Mouse (Mus musculus) CH12.LX (cell line): ENCODE measurements at regions not wholly inside any gene's neighbourhood (a gene's known extent, or its start where the extent isn't known, plus 50 kb on each side); places are given as distances from the start of the nearest gene placed in this dataset.

Experiments used
- DNase-seq: peaks from one replicate; pipeline ENCODE4 v3.0.0-alpha.2; 2013; ENCODE audit errors: extremely low read depth
- H3K27ac ChIP-seq: 2 replicates; pipeline ENCODE4 v1.5.1; 2012; ENCODE audit warnings: low read depth, mild to moderate bottlenecking, control low read depth, moderate library complexity; ENCODE audit not compliant: insufficient read depth
- H3K27me3 ChIP-seq: replicated peaks from 2 replicates; pipeline ENCODE3; 2012; ENCODE audit warnings: inconsistent platforms
- H3K36me3 ChIP-seq, 2 experiments: replicated peaks in 1 of 2; 2 replicates each; pipeline versions ENCODE3 to v1.6.1; 2012; ENCODE audit warnings: inconsistent platforms in 1 of 2, low read length in 1 of 2, mild to moderate bottlenecking in 1 of 2, mixed read lengths in 1 of 2, moderate library complexity in 1 of 2; ENCODE audit not compliant: control insufficient read depth in 1 of 2, insufficient read depth in 1 of 2
- H3K4me1 ChIP-seq, 2 experiments: 2 replicates each; pipeline ENCODE4 v1.6.1; 2012; ENCODE audit warnings: inconsistent platforms in 1 of 2, moderate library complexity in 1 of 2; ENCODE audit not compliant: insufficient read depth in 2 of 2, control insufficient read depth in 1 of 2
- H3K4me2 ChIP-seq: 2 replicates; pipeline ENCODE4 v1.6.1; 2012; ENCODE audit warnings: low read depth, mild to moderate bottlenecking, control low read depth; ENCODE audit not compliant: poor library complexity, insufficient read depth, severe bottlenecking
- H3K4me3 ChIP-seq, 3 experiments: fragments of 150-350 bp in 1 of 3; sonication (generic) in 1 of 3; replicated peaks in 1 of 3; 2 replicates each; pipeline versions ENCODE3 to v1.5.1; 2011 to 2012; ENCODE audit warnings: low read depth in 2 of 3, low read length in 2 of 3, mild to moderate bottlenecking in 2 of 3, moderate library complexity in 2 of 3, control low read depth in 1 of 3, improper control_type of control experiment in 1 of 3, inconsistent platforms in 1 of 3, mixed read lengths in 1 of 3; ENCODE audit not compliant: poor library complexity in 1 of 3
- H3K79me2 ChIP-seq: replicated peaks from 2 replicates; pipeline ENCODE4 v1.6.1; 2012; ENCODE audit warnings: mild to moderate bottlenecking, moderate library complexity; ENCODE audit not compliant: control insufficient read depth, poor library complexity, insufficient read depth, severe bottlenecking; ENCODE audit errors: extremely low read depth
- H3K9ac ChIP-seq: 2 replicates; pipeline ENCODE4 v1.6.1; 2012; ENCODE audit warnings: low read depth, mild to moderate bottlenecking, control low read depth, moderate library complexity; ENCODE audit not compliant: insufficient read depth
- H3K9me3 ChIP-seq: replicated peaks from 2 replicates; pipeline ENCODE3; 2012; ENCODE audit warnings: low read length, inconsistent platforms, mixed read lengths
- BHLHE40 ChIP-seq: IDR thresholded peaks from 2 replicates; pipeline ENCODE4 v1.6.1; 2011; ENCODE audit warnings: mild to moderate bottlenecking, low read depth, low read length, improper control_type of control experiment
- CHD1 ChIP-seq: IDR thresholded peaks from 2 replicates; pipeline ENCODE4 v1.6.1; 2012; ENCODE audit warnings: low read depth, low read length, improper control_type of control experiment, inconsistent platforms
- CHD2 ChIP-seq: IDR thresholded peaks from 2 replicates; pipeline ENCODE4 v1.6.1; 2011; ENCODE audit warnings: low read length, improper control_type of control experiment
- CTCF ChIP-seq, 2 experiments: IDR thresholded peaks in 1 of 2; conservative IDR thresholded peaks in 1 of 2; 2 replicates each; pipeline ENCODE4 v1.5.1; 2011 to 2012; ENCODE audit warnings: low read depth in 2 of 2, low read length in 2 of 2, improper control_type of control experiment in 1 of 2, inconsistent platforms in 1 of 2, mild to moderate bottlenecking in 1 of 2, moderate library complexity in 1 of 2
- E2F4 ChIP-seq: IDR thresholded peaks from 2 replicates; pipeline ENCODE4 v1.6.1; 2011; ENCODE audit warnings: low read depth, low read length, improper control_type of control experiment; ENCODE audit not compliant: insufficient replicate concordance
- ELF1 ChIP-seq: IDR thresholded peaks from 2 replicates; pipeline ENCODE4 v1.6.1; 2014; ENCODE audit warnings: low read depth, mild to moderate bottlenecking, inconsistent platforms, low read length, improper control_type of control experiment
- EP300 ChIP-seq: IDR thresholded peaks from 2 replicates; pipeline ENCODE4 v1.6.1; 2011; ENCODE audit warnings: low read length, improper control_type of control experiment
- HCFC1 ChIP-seq: IDR thresholded peaks from 2 replicates; pipeline ENCODE4 v1.6.1; 2012; ENCODE audit warnings: low read depth, mild to moderate bottlenecking, inconsistent platforms, low read length, improper control_type of control experiment
- IRF4 ChIP-seq: IDR thresholded peaks from 2 replicates; pipeline ENCODE4 v1.6.1; 2014; ENCODE audit warnings: low read depth, mild to moderate bottlenecking, inconsistent platforms, low read length, improper control_type of control experiment
- JUN ChIP-seq: IDR thresholded peaks from 2 replicates; pipeline ENCODE4 v1.6.1; 2011; ENCODE audit warnings: low read depth, mild to moderate bottlenecking, low read length, improper control_type of control experiment, moderate library complexity; ENCODE audit not compliant: insufficient read depth
- MAX ChIP-seq: IDR thresholded peaks from 2 replicates; pipeline ENCODE4 v1.6.1; 2011; ENCODE audit warnings: low read length, improper control_type of control experiment
- MEF2A ChIP-seq: IDR thresholded peaks from 2 replicates; pipeline ENCODE4 v1.6.1; 2014; ENCODE audit warnings: low read depth, mild to moderate bottlenecking, inconsistent platforms, low read length, improper control_type of control experiment, borderline replicate concordance
- MXI1 ChIP-seq: IDR thresholded peaks from 2 replicates; pipeline ENCODE4 v1.6.1; 2011; ENCODE audit warnings: mild to moderate bottlenecking, low read depth, low read length, improper control_type of control experiment
- MYC ChIP-seq: IDR thresholded peaks from 2 replicates; pipeline ENCODE4 v1.6.1; 2011; ENCODE audit warnings: low read depth, mild to moderate bottlenecking, improper control_type of control experiment, low read length
- POLR2AphosphoS2 ChIP-seq: IDR thresholded peaks from 2 replicates; pipeline ENCODE4 v1.6.1; 2011; ENCODE audit warnings: low read depth, low read length, improper control_type of control experiment
- SMC3 ChIP-seq: IDR thresholded peaks from 2 replicates; pipeline ENCODE4 v1.6.1; 2011; ENCODE audit warnings: low read depth, low read length, improper control_type of control experiment
- TBP ChIP-seq: conservative IDR thresholded peaks from 2 replicates; pipeline ENCODE4 v1.6.1; 2011; ENCODE audit warnings: low read depth, low read length, improper control_type of control experiment
- TCF12 ChIP-seq: IDR thresholded peaks from 2 replicates; pipeline ENCODE4 v1.6.1; 2014; ENCODE audit warnings: low read depth, mild to moderate bottlenecking, inconsistent platforms, low read length, improper control_type of control experiment
- UBTF ChIP-seq: IDR thresholded peaks from 2 replicates; pipeline ENCODE4 v1.6.1; 2012; ENCODE audit warnings: low read depth, mild to moderate bottlenecking, inconsistent platforms, low read length, improper control_type of control experiment, moderate library complexity
- ZC3H11A ChIP-seq: IDR thresholded peaks from 2 replicates; pipeline ENCODE4 v1.6.1; 2012; ENCODE audit warnings: low read depth, mild to moderate bottlenecking, inconsistent platforms, low read length, improper control_type of control experiment
- ZKSCAN1 ChIP-seq: IDR thresholded peaks from 2 replicates; pipeline ENCODE4 v1.6.1; 2012; ENCODE audit warnings: low read depth, inconsistent platforms, low read length, improper control_type of control experiment, borderline replicate concordance
- ZMIZ1 ChIP-seq: IDR thresholded peaks from 2 replicates; pipeline ENCODE4 v1.6.1; 2012; ENCODE audit warnings: low read depth, mild to moderate bottlenecking, inconsistent platforms, low read length, improper control_type of control experiment
- ZNF384 ChIP-seq: IDR thresholded peaks from 2 replicates; pipeline ENCODE4 v1.6.1; 2012; ENCODE audit warnings: low read depth, low read length, improper control_type of control experiment, inconsistent platforms
- dilution Hi-C: fragments of 300-500 bp; cut with MboI; formaldehyde crosslinking; loops from 2 replicates; pipeline ENCODE4 v1.14.3; 2020; ENCODE audit warnings: low sequenced_read_pairs; ENCODE audit not compliant: extremely low pct_unique_long_range_greater_than_20kb, extremely low pct_ligation_motif_present
- in situ Hi-C: fragments of 300-500 bp; cut with MboI; formaldehyde crosslinking; loops from 3 replicates; pipeline ENCODE4 v1.14.3; 2019; ENCODE audit warnings: low sequenced_read_pairs, low pct_ligation_motif_present, low pct_unique_long_range_greater_than_20kb, mixed read lengths

GRCm38 (mm10) chr5:68735186-68735585, 606.3 kb downstream of the Kctd8 start (continued):
- TF ChIP-seq ZKSCAN1 (no peak), ZNF384 (no peak), MYC (peak; percentile 79), TBP (0 out of 2 replicates have a peak, but pooled peaks have one; percentile 47), CHD1 (peak; percentile 60; the same call in 1 of the 2 replicates), MEF2A (peak; percentile 98), ZMIZ1 (0 out of 2 replicates have a peak, but pooled peaks have one; percentile 35), TCF12 (peak; percentile 71), E2F4 (no peak), UBTF (no peak), IRF4 (peak; percentile 83)

- dilution Hi-C loops = no loop called here
- no peaks in the 10 kb centered on the region for H3K27me3 ChIP-seq
- TF ChIP-seq ELF1 = no peak
- TF ChIP-seq MEF2A = no peak
- TF ChIP-seq MAX = no peak
- TF ChIP-seq ZC3H11A = no peak
- no peak for TF ChIP-seq SMC3
- TF ChIP-seq HCFC1 = no peak
- TF ChIP-seq POLR2AphosphoS2 = no peak
- TF ChIP-seq CTCF (conservative IDR thresholded peaks at IDR 0.05 in 1 of 2, IDR thresholded peaks at IDR 0.05 in 1 of 2; ENCODE audit: low read depth in 2 of 2, low read length in 2 of 2) = no peak
- no peak for TF ChIP-seq TCF12
- no peak for TF ChIP-seq MXI1
- no peak for TF ChIP-seq BHLHE40
- TF ChIP-seq ZMIZ1 = no peak
- no peak for TF ChIP-seq CHD2
- TF ChIP-seq TBP = no peak
- TF ChIP-seq EP300 = no peak
- TF ChIP-seq JUN = no peak
- TF ChIP-seq IRF4 = no peak
- H3K9me3 ChIP-seq = no peaks in the 10 kb centered on the region
- in situ Hi-C loops = no loop called here
- DNase-seq = no peak
- H3K27ac ChIP-seq = no peak overlapping the region
- no peak overlapping the region for H3K4me2 ChIP-seq
- no peak overlapping the region for H3K4me3 ChIP-seq
- no peaks in the 10 kb centered on the region for H3K36me3 ChIP-seq
- no peaks in the 10 kb centered on the region for H3K79me2 ChIP-seq
- H3K4me1 ChIP-seq = peaks cover 3 to 5% of the 10 kb centered on the region in 2 experiments; a peak in 2 of 4 replicates
- no peak overlapping the region for H3K9ac ChIP-seq
These were observed 591.0 kb downstream of the Kctd8 start for GRCm38 (mm10) chr5:68750499-68750898.
